Mouse (Mus musculus) embryonic facial prominence, embryonic 13.5 days (tissue): ENCODE results near the gene Pdik1l. TPM values are rescaled to one million over a fixed set of nuclear protein-coding genes. Genes with fewer than 3 reads are reported as not detected.
"Not testable (repeated sequence)": the region's sequence is repeated elsewhere in the genome, so short reads cannot be mapped to it uniquely, and the experiment has no call there.

Experiments
- ATAC-seq: fragments of 200-750 bp; cut with Nextera tagmentation; 2 replicates; pipeline ENCODE4 v1.8.0; 2017; ENCODE audit warnings: low read depth; ENCODE audit not compliant: insufficient number of reproducible peaks, insufficient read depth, low FRiP score, low TSS enrichment
- H3K27ac ChIP-seq: fragments of 300-500 bp; sonication (generic); 2 replicates; pipeline ENCODE4 v1.5.1; 2015; ENCODE audit warnings: moderate library complexity, mild to moderate bottlenecking, inconsistent platforms
- H3K27me3 ChIP-seq: fragments of 300-500 bp; sonication (generic); 2 replicates; pipeline ENCODE4 v1.6.1; 2015; ENCODE audit warnings: mild to moderate bottlenecking, inconsistent platforms
- H3K36me3 ChIP-seq: fragments of 300-500 bp; sonication (generic); 2 replicates; pipeline ENCODE4 v1.6.1; 2015; ENCODE audit warnings: mild to moderate bottlenecking, inconsistent platforms
- H3K4me1 ChIP-seq: fragments of 300-500 bp; sonication (generic); 2 replicates; pipeline ENCODE4 v1.6.1; 2015; ENCODE audit warnings: inconsistent platforms
- H3K4me2 ChIP-seq: fragments of 300-500 bp; sonication (generic); 2 replicates; pipeline ENCODE4 v1.6.1; 2015; ENCODE audit warnings: moderate library complexity, mild to moderate bottlenecking, inconsistent platforms
- H3K4me3 ChIP-seq: fragments of 300-500 bp; sonication (generic); 2 replicates; pipeline ENCODE4 v1.5.1; 2015; ENCODE audit warnings: mild to moderate bottlenecking, inconsistent platforms
- H3K9ac ChIP-seq: fragments of 300-500 bp; sonication (generic); 2 replicates; pipeline ENCODE4 v1.6.1; 2015; ENCODE audit warnings: mild to moderate bottlenecking, inconsistent platforms
- H3K9me3 ChIP-seq: fragments of 300-500 bp; sonication (generic); 2 replicates; pipeline ENCODE4 v1.6.1; 2016; ENCODE audit warnings: inconsistent platforms
- WGBS: fragments of 180-500 bp; shearing (Covaris S2); methylation state at CpG from one replicate; pipeline ENCODE4 v1.1.7; 2015; ENCODE audit warnings: mixed read lengths; 5-methylcytosine and 5-hydroxymethylcytosine counted together
- polyA plus RNA-seq: library from polyadenylated mRNA; unstranded; fragments of >200 nt; fragmentation: Nextera tagmentation; extraction: Ambion mirVana; gene quantifications from 2 replicates; pipeline ENCODE4 v1.2.1, GENCODE M21; 2015

Gene Pdik1l
- polyA plus RNA-seq, 1 experiment from 2014 or later = 23.4 TPM

DNA sequence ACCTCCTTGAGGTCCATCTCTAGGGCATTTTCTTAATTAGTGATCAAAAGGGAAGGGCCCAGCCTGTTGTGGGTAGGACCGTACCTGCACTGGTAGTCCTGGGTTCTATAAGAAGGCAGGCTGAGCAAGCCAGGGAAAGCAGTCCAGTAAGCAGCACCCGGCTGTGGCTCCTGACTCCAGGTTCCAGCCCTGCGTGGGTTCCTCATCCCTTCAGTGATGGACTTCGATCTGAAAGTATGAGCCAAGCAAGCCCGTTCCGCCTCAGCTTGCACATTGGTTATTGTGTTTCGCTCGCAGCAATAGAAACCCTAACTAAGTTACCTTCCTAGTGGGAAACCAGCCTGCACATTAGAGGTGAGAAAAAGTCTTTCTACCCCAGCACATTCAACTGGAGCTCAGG is 9.7 kb upstream of the Pdik1l start:
- Histone ChIP-seq H3K4me3 (no peak overlapping the region), H3K4me2 (no peak overlapping the region), H3K36me3 (no peaks in the 10 kb centered on the region), H3K9me3 (peaks cover 4% of the 10 kb centered on the region; the same call in 1 of the 2 replicates), H3K27ac (no peak overlapping the region), H3K27me3 (0 out of 2 replicates have a peak, but pooled peaks cover 15% of the 10 kb centered on the region), H3K4me1 (no peaks in the 10 kb centered on the region), H3K9ac (no peak overlapping the region)
- WGBS = 86% methylated on average over 8 of the region's 8 CpGs
- no peak for ATAC-seq

DNA sequence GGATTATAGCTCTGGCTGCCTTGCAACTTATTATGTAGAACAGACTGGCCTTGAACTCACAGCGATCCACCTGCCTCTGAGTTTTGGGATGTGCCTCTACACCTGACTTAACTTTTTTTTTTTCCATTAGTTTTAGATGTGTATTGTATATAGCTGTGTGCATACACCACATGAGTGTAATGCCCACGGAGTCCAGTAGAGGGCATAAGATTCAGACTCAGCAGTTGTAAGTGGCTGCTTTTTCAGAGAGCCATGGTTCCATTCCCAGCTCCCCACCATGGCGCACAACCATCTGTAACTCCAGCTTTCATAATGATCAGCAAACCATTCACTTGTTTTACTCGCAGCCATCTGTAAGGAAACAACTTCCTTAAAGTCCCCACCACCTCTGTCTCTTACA is 8.8 kb upstream of the Pdik1l start:
- H3K27me3 ChIP-seq = 0 out of 2 replicates have a peak, but pooled peaks cover 15% of the 10 kb centered on the region
- peaks cover 4% of the 10 kb centered on the region; the same call in 1 of the 2 replicates for H3K9me3 ChIP-seq
- 89% methylated on average over 4 of the region's 4 CpGs for WGBS
- H3K36me3 ChIP-seq = no peaks in the 10 kb centered on the region
- no peaks in the 10 kb centered on the region for H3K4me1 ChIP-seq
- no peak overlapping the region for H3K4me2 ChIP-seq
- no peak for ATAC-seq
- no peak overlapping the region for H3K27ac ChIP-seq
- H3K9ac ChIP-seq = no peak overlapping the region
- no peak overlapping the region for H3K4me3 ChIP-seq

- H3K27me3 ChIP-seq = 0 out of 2 replicates have a peak, but pooled peaks cover 15% of the 10 kb centered on the region
- H3K27ac ChIP-seq, H3K9ac ChIP-seq, H3K9me3 ChIP-seq, H3K4me3 ChIP-seq, H3K4me1 ChIP-seq, H3K4me2 ChIP-seq, ATAC-seq, H3K36me3 ChIP-seq: not testable (repeated sequence)
- WGBS = 84% methylated on average over 4 of the region's 4 CpGs
Observed at GRCm38 (mm10) chr4:134296096-134296495, 8.4 kb upstream of the Pdik1l start.

- no peak for ATAC-seq
Observed at GRCm38 (mm10) chr4:134293692-134294163, 6.0 kb upstream of the Pdik1l start.

DNA sequence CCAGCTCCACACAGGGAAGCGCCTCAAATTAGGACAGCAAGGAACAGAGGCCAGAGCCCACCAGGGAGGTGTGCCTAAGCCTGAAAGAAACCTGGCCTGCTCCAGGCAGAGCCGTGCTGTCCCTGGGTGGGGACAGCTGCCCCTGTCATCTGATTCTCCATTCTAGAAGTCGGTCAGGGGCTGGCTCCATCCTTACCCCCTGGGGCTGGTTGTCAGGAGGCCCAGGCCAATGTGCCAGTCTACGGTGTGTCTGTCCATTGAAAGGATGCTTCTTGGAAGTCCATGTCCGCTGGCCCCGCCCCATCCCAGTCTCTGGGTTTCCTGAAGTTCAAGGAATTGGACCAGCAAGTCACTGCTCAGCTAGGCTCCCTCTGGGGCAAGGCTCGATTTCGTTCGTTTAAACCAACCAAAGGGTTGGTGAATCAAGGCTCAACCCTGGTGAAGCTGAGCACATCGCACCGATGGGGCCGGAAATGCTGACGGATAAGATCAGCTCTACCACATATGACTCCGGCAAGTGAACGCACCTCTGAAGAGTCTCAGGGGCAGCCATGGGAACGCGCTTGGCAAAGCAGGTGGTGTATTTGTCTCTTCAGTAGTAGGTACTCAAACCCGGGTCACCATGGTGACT is 5.5 kb upstream of the Pdik1l start:
- 0 out of 2 replicates have a peak, but pooled peaks cover 15% of the 10 kb centered on the region for H3K27me3 ChIP-seq
- H3K4me2 ChIP-seq = no peak overlapping the region
- H3K36me3 ChIP-seq = no peaks in the 10 kb centered on the region
- no peak overlapping the region for H3K27ac ChIP-seq
- no peak for ATAC-seq
- peaks cover 7% of the 10 kb centered on the region for H3K4me1 ChIP-seq
- H3K4me3 ChIP-seq = no peak overlapping the region
- WGBS = 75% methylated on average over 18 of the region's 18 CpGs
- H3K9ac ChIP-seq = peak overlapping the region; percentile 46; the same call in 1 of the 2 replicates
- peaks cover 4% of the 10 kb centered on the region; the same call in 1 of the 2 replicates for H3K9me3 ChIP-seq

More at GRCm38 (mm10) chr4:134293692-134294163, 6.0 kb upstream of the Pdik1l start:
- Histone ChIP-seq H3K36me3 (no peaks in the 10 kb centered on the region), H3K4me1 (peaks cover 2% of the 10 kb centered on the region; the same call in 1 of the 2 replicates), H3K9ac (no peak overlapping the region), H3K4me3 (no peak overlapping the region), H3K27me3 (0 out of 2 replicates have a peak, but pooled peaks cover 15% of the 10 kb centered on the region), H3K27ac (no peak overlapping the region), H3K9me3 (peaks cover 4% of the 10 kb centered on the region; the same call in 1 of the 2 replicates), H3K4me2 (no peak overlapping the region)
- WGBS = 69% methylated on average over 9 of the region's 9 CpGs

- ATAC-seq = no peak
- H3K4me1 ChIP-seq = peaks cover 9% of the 10 kb centered on the region
- 19% methylated on average over 7 of the region's 7 CpGs for WGBS
- no peak overlapping the region for H3K4me3 ChIP-seq
- no peak overlapping the region for H3K4me2 ChIP-seq
- 0 out of 2 replicates have a peak, but pooled peaks cover 15% of the 10 kb centered on the region for H3K27me3 ChIP-seq
- no peak overlapping the region for H3K27ac ChIP-seq
- peaks cover 4% of the 10 kb centered on the region; the same call in 1 of the 2 replicates for H3K9me3 ChIP-seq
- H3K9ac ChIP-seq = no peak overlapping the region
- H3K36me3 ChIP-seq = no peaks in the 10 kb centered on the region
Observed at GRCm38 (mm10) chr4:134292067-134292466, 4.4 kb upstream of the Pdik1l start.

GRCm38 (mm10) chr4:134288397-134289256 is 932 bp upstream of the Pdik1l start:
- Histone ChIP-seq H3K36me3 (peaks cover 9% of the 10 kb centered on the region), H3K4me3 (peak overlapping the region; percentile 100), H3K9ac (peak overlapping the region; percentile 99), H3K4me2 (peak overlapping the region; percentile 91), H3K27me3 (0 out of 2 replicates have a peak, but pooled peaks cover 10% of the 10 kb centered on the region), H3K4me1 (peaks cover 20% of the 10 kb centered on the region), H3K9me3 (no peaks in the 10 kb centered on the region), H3K27ac (peak overlapping the region; percentile 100)
- ATAC-seq = no peak
- 46% methylated on average over 11 of the region's 11 CpGs for WGBS

GRCm38 (mm10) chr4:134287168-134287564 is 529 bp downstream of the Pdik1l start:
- WGBS = under 1% methylated on average over 57 of the region's 59 CpGs
- Histone ChIP-seq H3K4me1 (peaks cover 20% of the 10 kb centered on the region), H3K36me3 (peaks cover 23% of the 10 kb centered on the region), H3K4me2 (peak overlapping the region; percentile 91), H3K9ac (peak overlapping the region; percentile 99), H3K27me3 (no peaks in the 10 kb centered on the region), H3K27ac (peak overlapping the region; percentile 100), H3K4me3 (peak overlapping the region; percentile 100), H3K9me3 (no peaks in the 10 kb centered on the region)
- peak; percentile 94 for ATAC-seq

GRCm38 (mm10) chr4:134286226-134287167 is 1.2 kb downstream of the Pdik1l start:
- Histone ChIP-seq H3K9ac (peak overlapping the region; percentile 99), H3K4me1 (peaks cover 20% of the 10 kb centered on the region), H3K4me2 (peak overlapping the region; percentile 91), H3K36me3 (peaks cover 29% of the 10 kb centered on the region), H3K4me3 (peak overlapping the region; percentile 100), H3K27ac (peak overlapping the region; percentile 100), H3K27me3 (no peaks in the 10 kb centered on the region), H3K9me3 (no peaks in the 10 kb centered on the region)
- peak; percentile 21; the same call in 1 of the 2 replicates for ATAC-seq
- 3% methylated on average over 59 of the region's 59 CpGs for WGBS

GRCm38 (mm10) chr4:134284942-134285341 is 2.8 kb downstream of the Pdik1l start:
- H3K9me3 ChIP-seq = no peaks in the 10 kb centered on the region
- H3K4me1 ChIP-seq = peaks cover 20% of the 10 kb centered on the region
- H3K4me2 ChIP-seq = no peak overlapping the region
- H3K4me3 ChIP-seq = no peak overlapping the region
- no peaks in the 10 kb centered on the region for H3K27me3 ChIP-seq
- no peak overlapping the region for H3K27ac ChIP-seq
- H3K9ac ChIP-seq = no peak overlapping the region
- H3K36me3 ChIP-seq = peaks cover 43% of the 10 kb centered on the region
- ATAC-seq = no peak
- WGBS = 90% methylated on average over 2 of the region's 2 CpGs
